Mouse (Mus musculus) left cerebral cortex, postnatal 4 days (tissue): ENCODE measurements around the gene Cul3. TPM values are rescaled to one million over a fixed set of nuclear protein-coding genes. Genes with fewer than 3 reads are reported as not detected.

Source experiments
- DNase-seq: peaks from one replicate; pipeline ENCODE4 v3.0.0-alpha.2; 2022
- intact Hi-C: fragments of 180-260 bp; cut with DNase I; formaldehyde crosslinking; loops from one replicate; pipeline ENCODE4 v1.15.1; 2025
- total RNA-seq, 2 experiments: library from RNA; stranded (reverse); gene quantifications; 2 replicates each; pipeline ENCODE4 v1.2.3; 2021

Gene Cul3
- total RNA-seq, 2 experiments from 2014 or later, result 139 to 153 TPM

GRCm38 (mm10) chr1:80324370-80324769, 15.9 kb downstream of the Cul3 start:
- DNase-seq, result no peak
- intact Hi-C loops, result no loop called here

- intact Hi-C loops, result no loop called here
- DNase-seq, result no peak
Measured at GRCm38 (mm10) chr1:80315533-80316045, 24.7 kb downstream of the Cul3 start.

- no peak for DNase-seq
- intact Hi-C loops, result no loop called here
Measured at GRCm38 (mm10) chr1:80293307-80293706, 47.0 kb downstream of the Cul3 start.

GRCm38 (mm10) chr1:80278731-80279130, 61.5 kb downstream of the Cul3 start:
- DNase-seq, result no peak
- intact Hi-C loops, result no loop called here

GRCm38 (mm10) chr1:80260443-80260842, 79.8 kb downstream of the Cul3 start:
- intact Hi-C loops, result no loop called here

GRCm38 (mm10) chr1:80258632-80259031, 81.6 kb downstream of the Cul3 start:
- no peak for DNase-seq
- intact Hi-C loops, result no loop called here

More at GRCm38 (mm10) chr1:80260443-80260842, 79.8 kb downstream of the Cul3 start:
- DNase-seq, result no peak

- intact Hi-C loops, result no loop called here
- DNase-seq, result no peak
Measured at GRCm38 (mm10) chr1:80253309-80253708, 87.0 kb downstream of the Cul3 start.

- intact Hi-C loops, result no loop called here
- no peak for DNase-seq
Measured at GRCm38 (mm10) chr1:80250247-80250646, 90.0 kb downstream of the Cul3 start.

GRCm38 (mm10) chr1:80247131-80247530, 93.1 kb downstream of the Cul3 start:
- intact Hi-C loops, result no loop called here
- no peak for DNase-seq

GRCm38 (mm10) chr1:80244123-80244522, 96.2 kb downstream of the Cul3 start:
- intact Hi-C loops, result no loop called here

GRCm38 (mm10) chr1:80241579-80241978, 98.7 kb downstream of the Cul3 start:
- intact Hi-C loops, result no loop called here
- DNase-seq, result no peak

More at GRCm38 (mm10) chr1:80244123-80244522, 96.2 kb downstream of the Cul3 start:
- no peak for DNase-seq

- DNase-seq, result no peak
- intact Hi-C loops, result no loop called here
Measured at GRCm38 (mm10) chr1:80240017-80240660, 100.1 kb downstream of the Cul3 start.

GRCm38 (mm10) chr1:80239481-80239880, 100.8 kb downstream of the Cul3 start:
- intact Hi-C loops, result no loop called here
- no peak for DNase-seq

GRCm38 (mm10) chr1:80236951-80237702, 103.2 kb downstream of the Cul3 start:
- intact Hi-C loops, result no loop called here

GRCm38 (mm10) chr1:80236126-80236525, 104.2 kb downstream of the Cul3 start:
- intact Hi-C loops, result no loop called here
- no peak for DNase-seq

More at GRCm38 (mm10) chr1:80236951-80237702, 103.2 kb downstream of the Cul3 start:
- no peak for DNase-seq

GRCm38 (mm10) chr1:80230612-80231011, 109.7 kb downstream of the Cul3 start:
- no peak for DNase-seq
- intact Hi-C loops, result no loop called here

GRCm38 (mm10) chr1:80224839-80225412, 115.4 kb downstream of the Cul3 start:
- intact Hi-C loops, result loop anchor here (10.0 kb wide), 1 partner anchor 1150 kb away; no protein-coding TSS in a partner anchor

GRCm38 (mm10) chr1:80221151-80221550, 119.1 kb downstream of the Cul3 start:
- DNase-seq, result no peak
- intact Hi-C loops, result loop anchor here (10.0 kb wide), 1 partner anchor 1146 kb away; no protein-coding TSS in a partner anchor

More at GRCm38 (mm10) chr1:80224839-80225412, 115.4 kb downstream of the Cul3 start:
- peak; percentile 10 for DNase-seq

- intact Hi-C loops, result no loop called here
- no peak for DNase-seq
Measured at GRCm38 (mm10) chr1:80218268-80218667, 122.0 kb downstream of the Cul3 start, which contains the start of gene Fam124b. Gene Fam124b, minus strand, starts transcription at chr1:80218473.
